Mouse (Mus musculus): ENCODE data around the gene Abi2. TPM values are rescaled to one million over a fixed set of nuclear protein-coding genes. Genes with fewer than 3 reads are reported as not detected.

The Abi2 gene
- total and polyA plus RNA-seq, 3 experiments, result 5.9 to 34.5 (median 34.1) TPM

DNA sequence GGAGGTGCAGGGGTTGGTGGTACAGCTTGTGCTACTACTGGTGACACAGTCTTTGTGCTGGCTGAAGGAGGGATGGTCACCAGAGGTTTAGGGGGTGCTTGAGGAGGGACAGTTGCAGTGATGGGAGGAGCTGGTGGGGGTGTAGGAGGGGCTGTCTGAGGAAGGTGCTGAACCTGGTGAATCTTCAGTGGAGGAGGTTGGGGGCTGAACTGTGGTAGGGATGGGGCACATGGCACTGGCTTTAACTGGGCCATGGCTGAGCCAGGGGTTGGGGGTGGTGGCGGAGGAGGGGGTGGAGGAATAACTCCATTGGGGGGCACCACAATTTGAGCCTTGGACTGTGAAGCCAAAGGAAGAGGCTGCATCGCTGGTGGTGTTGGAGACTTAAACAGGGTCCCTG is 80.2 kb downstream of the Abi2 start:
- no peak for DNase-seq

DNA sequence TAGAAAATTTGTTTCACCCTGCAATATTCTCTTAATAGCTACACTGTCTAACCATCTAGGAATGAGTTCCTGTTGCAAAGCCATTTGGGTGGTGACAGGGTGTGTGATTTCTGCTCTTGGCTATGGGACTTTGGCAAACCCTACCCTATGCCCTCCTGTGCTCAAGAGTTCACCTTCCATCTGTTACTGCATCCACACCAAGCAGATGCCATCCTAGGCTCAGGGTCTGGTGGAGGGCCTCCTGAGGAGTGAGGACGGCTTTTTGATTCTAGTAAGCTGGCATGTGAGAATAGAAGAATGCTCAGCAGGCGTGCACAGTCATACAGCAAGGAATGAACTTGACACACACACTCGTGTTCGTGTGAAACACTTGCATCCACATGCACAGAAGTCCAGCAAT is 81.1 kb downstream of the Abi2 start:
- DNase-seq, result no peak

DNA sequence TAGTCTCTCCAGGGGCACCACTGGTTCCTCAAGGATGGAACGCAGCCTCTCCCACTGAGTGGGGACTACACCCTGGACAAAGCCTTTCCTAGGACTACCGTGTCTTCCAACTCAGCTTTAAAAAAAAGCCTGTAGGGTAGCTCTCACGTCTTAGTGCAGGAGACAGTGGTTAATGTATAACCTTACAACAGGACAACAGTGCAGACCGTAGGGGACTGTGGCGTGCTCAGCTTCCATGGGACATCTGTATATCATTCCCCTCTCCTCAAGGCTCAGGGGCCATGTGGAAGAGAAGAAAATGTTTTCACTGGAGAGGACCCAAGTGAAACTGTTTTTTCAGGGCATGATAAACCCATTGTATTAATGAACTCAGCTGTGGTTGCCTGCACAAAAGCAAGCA is 83.0 kb downstream of the Abi2 start:
- DNase-seq, result no peak

DNA sequence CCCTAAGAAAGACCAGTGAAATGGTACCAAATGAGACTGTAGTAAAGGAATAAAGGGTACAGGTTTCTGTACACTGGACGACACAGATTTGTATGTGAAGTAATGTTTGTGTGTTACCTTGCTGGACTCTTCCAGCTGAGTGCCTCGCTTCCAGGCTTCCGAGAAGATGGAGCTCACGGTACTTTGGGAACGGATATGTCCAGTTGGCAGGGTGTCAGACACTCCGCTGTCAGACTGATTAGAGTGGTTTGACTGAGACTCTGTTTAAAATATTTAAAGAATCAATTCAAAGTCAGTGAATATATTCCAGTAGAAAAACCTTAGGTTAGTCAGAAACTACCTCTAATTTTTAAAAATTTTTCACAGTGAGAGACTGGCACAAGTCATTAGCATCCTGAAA is 84.0 kb downstream of the Abi2 start:
- DNase-seq, result no peak

DNA sequence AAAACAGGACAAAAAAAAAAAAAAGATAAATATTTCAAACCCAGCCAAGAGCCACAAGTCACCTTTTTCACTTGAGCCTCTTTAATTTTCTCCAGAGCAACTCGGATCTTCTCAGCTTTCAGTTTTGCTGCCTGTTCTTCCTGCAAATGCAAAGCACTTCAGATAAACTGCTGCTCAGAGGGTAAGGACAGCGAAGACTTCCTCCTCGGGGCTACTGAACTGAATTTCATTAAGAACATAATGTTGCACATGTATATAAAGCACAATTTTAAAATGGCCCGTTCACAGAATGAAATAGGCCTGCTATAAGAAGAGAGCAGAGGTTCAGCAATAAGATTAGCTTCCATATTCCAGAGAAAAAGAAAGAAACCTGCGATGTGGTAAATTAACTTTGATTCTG is 94.0 kb downstream of the Abi2 start:
- no peak for DNase-seq

GRCm38 (mm10) chr1:60510584-60510983 is 101.2 kb downstream of the Abi2 start:
- no peak for DNase-seq

DNA sequence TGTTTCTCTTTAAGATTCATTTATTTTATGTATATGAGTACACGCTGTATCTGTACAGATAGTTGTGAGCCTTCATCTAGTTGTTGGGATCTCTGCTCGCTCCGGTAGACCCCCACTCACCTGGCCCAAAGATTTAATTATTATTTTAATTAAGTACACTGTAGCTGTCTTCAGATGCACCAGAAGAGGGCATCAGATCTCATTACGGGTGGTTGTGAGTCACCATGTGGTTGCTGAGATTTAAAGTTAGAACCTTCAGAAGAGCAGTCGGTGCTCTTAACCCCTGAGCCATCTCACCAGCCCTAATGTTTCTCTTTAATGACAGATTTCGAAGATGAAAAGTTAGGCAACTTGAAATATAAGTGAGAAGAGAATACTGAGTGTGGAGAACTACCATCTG is 120.7 kb downstream of the Abi2 start:
- no peak for DNase-seq

GRCm38 (mm10) chr1:60530636-60531035 is 121.2 kb downstream of the Abi2 start:
- no peak for DNase-seq

Other genes starting within 250 kb of the Abi2 start
- gene Nbeal1, start 229.0 kb upstream of the Abi2 start, total RNA-seq (2021), result 10 to 100 TPM; 51.9 to 73.4 TPM
- 0.77 and 1.1 TPM in 2 replicates for gene Nbeal1, start 229.0 kb upstream of the Abi2 start, polyA plus RNA-seq (2012; rRNA removed)
- gene Cyp20a1, start 66.3 kb upstream of the Abi2 start, total RNA-seq (2021), result 10 to 100 TPM; 33.4 to 38.4 TPM
- gene Cyp20a1, start 66.3 kb upstream of the Abi2 start, polyA plus RNA-seq (2012; rRNA removed), result 2.7 and 3.7 TPM in 2 replicates
- gene Raph1, start 157.5 kb downstream of the Abi2 start, total RNA-seq (2021), result 100 to 1,000 TPM; 123 to 150 TPM
- 7.0 and 7.5 TPM in 2 replicates for gene Raph1, start 157.5 kb downstream of the Abi2 start, polyA plus RNA-seq (2012; rRNA removed)